Mouse (Mus musculus): ENCODE data around the gene Arap2. TPM values are rescaled to one million over a fixed set of nuclear protein-coding genes. Genes with fewer than 3 reads are reported as not detected.
A peak's percentile ranks its signal among the peaks of the same experiment; 100 is the strongest.

The Arap2 gene
- polyA plus RNA-seq (2012; rRNA removed) (0.82 and 1.1 TPM in 2 replicates), polyA plus RNA-seq (2014; fragmentation: Nextera tagmentation; extraction: Ambion mirVana) (1.5 and 1.7 TPM in 2 replicates)

- Histone ChIP-seq H3K9me3 (ENCODE audit: control insufficient read depth, low read length) (no peaks in the 10 kb centered on the region), H3K4me2 (ENCODE audit: low read depth) (peak within 1 kb of the TSS; percentile 57), H3K9ac (replicated peaks) (0 out of 2 replicates have a peak within 1 kb of the TSS, but pooled peaks have one; percentile 28), H3K4me1 (replicated peaks; ENCODE audit: control insufficient read depth in 2 of 2, insufficient read depth in 2 of 2, low read length in 1 of 2) (peaks cover 0 to 9% of the 10 kb centered on the region in 2 experiments; a peak in 3 of 4 replicates), H3K27me3 (ENCODE audit: control insufficient read depth, insufficient read depth, low read length) (peaks cover 9% of the 10 kb centered on the region), H3K4me3 (ENCODE audit: insufficient read depth in 1 of 2, low read depth in 2 of 2, low read length in 2 of 2) (peak within 1 kb of the TSS; percentile 52 to 59), H3K36me3 (replicated peaks; ENCODE audit: control insufficient read depth, insufficient read depth, low read depth) (no peaks in the 10 kb centered on the region), H3K27ac (no peak within 1 kb of the TSS)
- DNase-seq (ENCODE audit: low read depth in 3 of 3, low spot score in 3 of 3): no peak
- peak; percentile 73 for ATAC-seq (ENCODE audit: insufficient read depth)
- WGBS (ENCODE audit: insufficient replicate concordance): under 1% methylated on average over 83 of the region's 106 CpGs
- TF ChIP-seq CTCF (IDR thresholded peaks at IDR 0.05; ENCODE audit: low read depth) (no peak), EP300 (IDR thresholded peaks at IDR 0.05; ENCODE audit: low read depth) (no peak)
These were observed at the start of gene Arap2 for GRCm38 (mm10) chr5:62765784-62766701. Arap2 (minus strand) TSS chr5:62766159.

- ATAC-seq (ENCODE audit: insufficient read depth) (no peak), DNase-seq (ENCODE audit: low read depth in 3 of 3, low spot score in 3 of 3) (no peak)
- Histone ChIP-seq H3K27me3 (ENCODE audit: control insufficient read depth, insufficient read depth, low read length) (no peaks in the 10 kb centered on the region), H3K36me3 (replicated peaks; ENCODE audit: control insufficient read depth, insufficient read depth, low read depth) (no peaks in the 10 kb centered on the region), H3K4me1 (replicated peaks; ENCODE audit: control insufficient read depth in 2 of 2, insufficient read depth in 2 of 2, low read length in 1 of 2) (no peaks in the 10 kb centered on the region), H3K9ac (replicated peaks) (no peak overlapping the region), H3K27ac (no peak overlapping the region), H3K4me2 (ENCODE audit: low read depth) (no peak overlapping the region), H3K4me3 (ENCODE audit: insufficient read depth in 1 of 2, low read depth in 2 of 2, low read length in 2 of 2) (no peak overlapping the region), H3K9me3 (ENCODE audit: control insufficient read depth, low read length) (no peaks in the 10 kb centered on the region)
- TF ChIP-seq EP300 (IDR thresholded peaks at IDR 0.05; ENCODE audit: low read depth) (no peak), CTCF (IDR thresholded peaks at IDR 0.05; ENCODE audit: low read depth) (no peak)
- WGBS (ENCODE audit: insufficient replicate concordance): 26% methylated on average over 1 of the region's 1 CpGs
These were observed 49.8 kb upstream of the Arap2 start for GRCm38 (mm10) chr5:62815741-62816140.

- Histone ChIP-seq H3K27ac (no peak overlapping the region), H3K4me2 (ENCODE audit: low read depth) (no peak overlapping the region), H3K4me3 (ENCODE audit: insufficient read depth in 1 of 2, low read depth in 2 of 2, low read length in 2 of 2) (no peak overlapping the region), H3K9me3 (ENCODE audit: control insufficient read depth, low read length) (no peaks in the 10 kb centered on the region), H3K9ac (replicated peaks) (no peak overlapping the region), H3K36me3 (replicated peaks; ENCODE audit: control insufficient read depth, insufficient read depth, low read depth) (no peaks in the 10 kb centered on the region), H3K4me1 (replicated peaks; ENCODE audit: control insufficient read depth in 2 of 2, insufficient read depth in 2 of 2, low read length in 1 of 2) (no peaks in the 10 kb centered on the region), H3K27me3 (ENCODE audit: control insufficient read depth, insufficient read depth, low read length) (no peaks in the 10 kb centered on the region)
- ATAC-seq (ENCODE audit: insufficient read depth) (no peak), DNase-seq (ENCODE audit: low read depth in 3 of 3, low spot score in 3 of 3) (no peak)
- TF ChIP-seq EP300 (IDR thresholded peaks at IDR 0.05; ENCODE audit: low read depth) (no peak), CTCF (IDR thresholded peaks at IDR 0.05; ENCODE audit: low read depth) (no peak)
- 52% methylated on average over 1 of the region's 1 CpGs for WGBS (ENCODE audit: insufficient replicate concordance)
These were observed 48.1 kb upstream of the Arap2 start for GRCm38 (mm10) chr5:62814072-62814414.

GRCm38 (mm10) chr5:62813402-62814071 lies 47.6 kb upstream of the Arap2 start, which contains the start of gene Dthd1:
Dthd1 (plus strand) TSS chr5:62813823.
- Histone ChIP-seq H3K9ac (replicated peaks) (no peak within 1 kb of the TSS), H3K36me3 (replicated peaks; ENCODE audit: control insufficient read depth, insufficient read depth, low read depth) (no peaks in the 10 kb centered on the region), H3K9me3 (ENCODE audit: control insufficient read depth, low read length) (no peaks in the 10 kb centered on the region), H3K4me2 (ENCODE audit: low read depth) (no peak within 1 kb of the TSS), H3K27ac (no peak within 1 kb of the TSS), H3K27me3 (ENCODE audit: control insufficient read depth, insufficient read depth, low read length) (no peaks in the 10 kb centered on the region), H3K4me1 (replicated peaks; ENCODE audit: control insufficient read depth in 2 of 2, insufficient read depth in 2 of 2, low read length in 1 of 2) (no peaks in the 10 kb centered on the region), H3K4me3 (ENCODE audit: insufficient read depth in 1 of 2, low read depth in 2 of 2, low read length in 2 of 2) (no peak within 1 kb of the TSS)
- no peak for ATAC-seq (ENCODE audit: insufficient read depth)
- no peak for DNase-seq (ENCODE audit: low read depth in 3 of 3, low spot score in 3 of 3)
- no peak for TF ChIP-seq CTCF (IDR thresholded peaks at IDR 0.05; ENCODE audit: low read depth)
- TF ChIP-seq EP300 (IDR thresholded peaks at IDR 0.05; ENCODE audit: low read depth): no peak
- WGBS (ENCODE audit: insufficient replicate concordance): 60% methylated on average over 6 of the region's 6 CpGs

- no peaks in the 10 kb centered on the region for H3K4me1 ChIP-seq (replicated peaks; ENCODE audit: control insufficient read depth in 2 of 2, insufficient read depth in 2 of 2, low read length in 1 of 2)
- no peak overlapping the region for H3K27ac ChIP-seq
- no peaks in the 10 kb centered on the region for H3K9me3 ChIP-seq (ENCODE audit: control insufficient read depth, low read length)
- H3K36me3 ChIP-seq (replicated peaks; ENCODE audit: control insufficient read depth, insufficient read depth, low read depth): no peaks in the 10 kb centered on the region
- no peak overlapping the region for H3K4me3 ChIP-seq (ENCODE audit: insufficient read depth in 1 of 2, low read depth in 2 of 2, low read length in 2 of 2)
- H3K4me2 ChIP-seq (ENCODE audit: low read depth): no peak overlapping the region
- no peak overlapping the region for H3K9ac ChIP-seq (replicated peaks)
- no peaks in the 10 kb centered on the region for H3K27me3 ChIP-seq (ENCODE audit: control insufficient read depth, insufficient read depth, low read length)
- ATAC-seq (ENCODE audit: insufficient read depth): no peak
- no peak for DNase-seq (ENCODE audit: low read depth in 3 of 3, low spot score in 3 of 3)
- WGBS (ENCODE audit: insufficient replicate concordance): 52% methylated on average over 1 of the region's 1 CpGs
- no peak for TF ChIP-seq CTCF (IDR thresholded peaks at IDR 0.05; ENCODE audit: low read depth)
- no peak for TF ChIP-seq EP300 (IDR thresholded peaks at IDR 0.05; ENCODE audit: low read depth)
These were observed 26.8 kb upstream of the Arap2 start for GRCm38 (mm10) chr5:62792776-62793175.
